Mouse (Mus musculus) liver, embryonic 14.5 days (tissue): ENCODE data around the gene Ncs1. TPM values are rescaled to one million over a fixed set of nuclear protein-coding genes. Genes with fewer than 3 reads are reported as not detected.

Source experiments
- ATAC-seq: fragments of 200-750 bp; cut with Nextera tagmentation; 2 replicates; pipeline ENCODE4 v1.8.0; 2017; ENCODE audit warnings: moderate number of reproducible peaks, mild to moderate bottlenecking, moderate library complexity; ENCODE audit not compliant: insufficient read depth
- DNase-seq, 3 experiments: peaks; one replicate each; pipeline ENCODE4 v3.0.0-alpha.2; 2012 to 2013; ENCODE audit warnings: low read depth in 3 of 3, low spot score in 3 of 3
- H3K27ac ChIP-seq: fragments of 300-500 bp; sonication (generic); 2 replicates; pipeline ENCODE4 v1.5.1; 2014; ENCODE audit warnings: moderate library complexity, mild to moderate bottlenecking, control low read depth, inconsistent platforms
- H3K27me3 ChIP-seq: fragments of 300-500 bp; sonication (generic); 2 replicates; pipeline ENCODE4 v1.6.1; 2014; ENCODE audit warnings: mild to moderate bottlenecking, low read length, moderate library complexity; ENCODE audit not compliant: control insufficient read depth, insufficient read depth
- H3K36me3 ChIP-seq: fragments of 300-500 bp; sonication (generic); replicated peaks from 2 replicates; pipeline ENCODE4 v1.6.1; 2014; ENCODE audit warnings: low read depth; ENCODE audit not compliant: control insufficient read depth, insufficient read depth
- H3K4me1 ChIP-seq, 2 experiments: fragments of 200-500 bp in 1 of 2; fragments of 300-500 bp in 1 of 2; sonication (generic) in 1 of 2; replicated peaks; 2 replicates each; pipeline ENCODE4 v1.6.1; 2012 to 2014; ENCODE audit warnings: antibody characterized with exemption in 1 of 2, inconsistent platforms in 1 of 2, low read length in 1 of 2; ENCODE audit not compliant: control insufficient read depth in 2 of 2, insufficient read depth in 2 of 2
- H3K4me2 ChIP-seq: fragments of 300-500 bp; sonication (generic); 2 replicates; pipeline ENCODE4 v1.6.1; 2014; ENCODE audit warnings: low read depth, mild to moderate bottlenecking, control low read depth, moderate library complexity
- H3K4me3 ChIP-seq, 2 experiments: fragments of 200-500 bp in 1 of 2; fragments of 300-500 bp in 1 of 2; sonication (generic) in 1 of 2; 2 replicates each; pipeline ENCODE4 v1.5.1; 2012 to 2014; ENCODE audit warnings: low read depth in 2 of 2, low read length in 2 of 2, mild to moderate bottlenecking in 2 of 2, control low read depth in 1 of 2, inconsistent platforms in 1 of 2, moderate library complexity in 1 of 2; ENCODE audit not compliant: insufficient read depth in 1 of 2
- H3K9ac ChIP-seq: fragments of 300-500 bp; sonication (generic); replicated peaks from 2 replicates; pipeline ENCODE4 v1.6.1; 2014; ENCODE audit warnings: mild to moderate bottlenecking, control low read depth, moderate library complexity
- H3K9me3 ChIP-seq: fragments of 300-500 bp; sonication (generic); 2 replicates; pipeline ENCODE4 v1.6.1; 2016; ENCODE audit warnings: low read length, mixed read lengths; ENCODE audit not compliant: control insufficient read depth
- CTCF ChIP-seq: IDR thresholded peaks from 2 replicates; pipeline ENCODE4 v1.5.1; 2016; ENCODE audit warnings: antibody characterized with exemption, low read depth, control low read depth
- EP300 ChIP-seq: IDR thresholded peaks from 2 replicates; pipeline ENCODE4 v1.6.1; 2016; ENCODE audit warnings: antibody characterized with exemption, low read depth
- WGBS: fragments of 180-500 bp; shearing (Covaris S2); extraction: QIAGEN DNeasy Blood & Tissue Kit; methylation state at CpG from one replicate; pipeline ENCODE4 v1.1.7; 2014; ENCODE audit not compliant: insufficient replicate concordance; 5-methylcytosine and 5-hydroxymethylcytosine counted together
- polyA plus RNA-seq, 2 experiments: library from polyadenylated mRNA; depleted of rRNA in 1 of 2; stranded (reverse) in 1 of 2; unstranded in 1 of 2; fragments of >200 nt; fragmentation: Nextera tagmentation in 1 of 2; extraction: Ambion mirVana in 1 of 2; gene quantifications; 2 replicates each; pipeline versions ENCODE4 v1.2.1 to v1.2.3; 2012 to 2014

Gene Ncs1
- polyA plus RNA-seq, 2 experiments: 0.42 to 1.4 TPM

DNA sequence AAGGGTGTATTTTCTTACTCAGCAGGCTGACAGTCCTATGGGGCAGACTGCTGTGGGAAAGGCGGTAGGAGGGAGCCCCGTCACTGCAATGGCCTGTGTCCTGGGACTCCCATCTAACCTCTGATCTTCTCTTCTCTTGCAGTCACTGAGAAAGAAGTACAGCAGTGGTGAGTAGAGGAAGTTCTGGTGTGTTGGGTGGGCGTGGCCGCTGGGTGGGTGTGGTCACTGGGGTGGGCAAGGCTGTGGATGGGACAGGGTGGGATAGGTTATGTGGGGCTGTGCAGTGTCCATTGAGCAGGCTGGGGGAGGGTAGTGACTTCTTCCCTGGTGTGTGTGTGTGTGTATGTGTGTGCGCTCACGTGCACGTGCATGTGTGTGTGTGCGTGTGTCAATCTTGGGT lies 24.8 kb downstream of the Ncs1 start:
- no peaks in the 10 kb centered on the region for H3K4me1 ChIP-seq
- no peak overlapping the region for H3K9ac ChIP-seq
- H3K27me3 ChIP-seq: no peaks in the 10 kb centered on the region
- ATAC-seq: no peak
- no peaks in the 10 kb centered on the region for H3K9me3 ChIP-seq
- H3K27ac ChIP-seq: no peak overlapping the region
- no peaks in the 10 kb centered on the region for H3K36me3 ChIP-seq
- 69% methylated on average over 8 of the region's 8 CpGs for WGBS
- no peak overlapping the region for H3K4me3 ChIP-seq
- DNase-seq: no peak
- H3K4me2 ChIP-seq: no peak overlapping the region
- TF ChIP-seq EP300: no peak
- no peak for TF ChIP-seq CTCF

DNA sequence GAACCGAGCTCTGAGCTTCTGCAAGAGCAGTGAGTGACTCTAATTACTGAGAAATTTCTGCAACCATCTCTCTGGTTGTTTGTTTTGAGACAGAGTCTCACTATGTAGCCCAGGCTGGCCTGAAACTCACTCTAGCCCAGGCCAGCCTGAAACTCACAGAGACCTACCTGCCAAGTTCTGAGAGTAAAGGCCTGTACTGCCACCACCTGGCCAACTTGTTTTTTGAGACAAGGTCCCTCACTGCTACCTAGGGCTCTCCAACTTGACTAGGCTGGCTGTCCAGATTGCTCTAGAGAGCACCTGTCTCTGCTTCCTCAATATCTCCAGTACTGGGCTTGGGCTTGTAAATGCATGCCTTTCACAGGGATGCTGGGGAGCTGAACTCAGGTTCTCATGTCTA lies 25.4 kb downstream of the Ncs1 start:
- 65% methylated on average over 1 of the region's 1 CpGs for WGBS
- Histone ChIP-seq H3K27me3 (no peaks in the 10 kb centered on the region), H3K36me3 (no peaks in the 10 kb centered on the region), H3K9ac (no peak overlapping the region), H3K4me1 (no peaks in the 10 kb centered on the region), H3K4me3 (no peak overlapping the region), H3K9me3 (no peaks in the 10 kb centered on the region), H3K27ac (no peak overlapping the region), H3K4me2 (no peak overlapping the region)
- DNase-seq (no peak), ATAC-seq (no peak)
- no peak for TF ChIP-seq EP300
- TF ChIP-seq CTCF: peak; percentile 25; the same call in 1 of the 2 replicates

DNA sequence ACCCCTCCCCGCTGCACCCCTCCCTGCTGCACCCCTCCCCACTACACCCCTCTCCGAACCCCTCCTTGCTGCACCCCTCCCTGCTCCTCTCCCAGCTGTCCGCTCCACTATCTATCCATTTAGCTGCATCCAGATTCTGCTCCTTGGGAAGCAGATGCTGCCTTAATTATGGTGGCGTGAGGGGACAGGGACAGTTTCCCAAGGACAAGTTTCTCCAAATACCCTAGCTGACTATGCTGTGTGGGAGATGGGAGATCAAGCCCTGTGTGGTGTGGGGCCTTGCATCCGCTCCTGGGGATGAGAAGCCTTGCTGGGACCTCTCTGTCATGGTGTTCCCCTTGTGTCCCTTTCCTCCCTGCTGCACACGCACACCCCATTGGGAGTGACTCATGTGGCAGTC lies 29.4 kb downstream of the Ncs1 start:
- Histone ChIP-seq H3K9ac (no peak overlapping the region), H3K27me3 (no peaks in the 10 kb centered on the region), H3K4me3 (no peak overlapping the region), H3K9me3 (no peaks in the 10 kb centered on the region), H3K36me3 (no peaks in the 10 kb centered on the region), H3K4me1 (no peaks in the 10 kb centered on the region), H3K27ac (no peak overlapping the region), H3K4me2 (no peak overlapping the region)
- DNase-seq: no peak
- TF ChIP-seq EP300 (no peak), CTCF (no peak)
- WGBS: 61% methylated on average over 6 of the region's 6 CpGs
- ATAC-seq: no peak

DNA sequence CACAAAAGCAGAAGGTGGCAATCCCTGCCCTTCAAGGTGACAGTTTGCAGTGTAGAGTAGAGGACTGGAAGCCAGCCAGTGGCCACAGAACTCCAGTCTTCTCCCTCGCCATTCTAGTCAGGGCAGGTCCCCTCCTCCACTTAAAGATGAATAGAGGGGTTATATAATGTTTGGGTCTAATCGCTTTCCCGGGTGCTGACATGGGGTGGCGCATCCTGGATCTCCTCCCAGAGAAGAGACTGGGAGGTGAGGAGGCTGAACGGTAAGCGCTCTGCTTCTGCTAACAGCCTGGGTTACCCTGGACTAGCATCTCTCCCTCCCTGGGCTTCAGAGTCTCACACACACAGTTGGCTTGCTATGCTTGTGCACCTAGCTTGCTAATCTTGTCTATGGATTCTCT lies 32.2 kb downstream of the Ncs1 start:
- no peak overlapping the region for H3K4me2 ChIP-seq
- no peak for DNase-seq
- no peaks in the 10 kb centered on the region for H3K36me3 ChIP-seq
- H3K4me1 ChIP-seq: no peaks in the 10 kb centered on the region
- WGBS: 76% methylated on average over 6 of the region's 6 CpGs
- no peaks in the 10 kb centered on the region for H3K27me3 ChIP-seq
- H3K9ac ChIP-seq: no peak overlapping the region
- H3K4me3 ChIP-seq: no peak overlapping the region
- H3K27ac ChIP-seq: no peak overlapping the region
- no peak for TF ChIP-seq EP300
- no peak for TF ChIP-seq CTCF
- no peak for ATAC-seq
- H3K9me3 ChIP-seq: no peaks in the 10 kb centered on the region

DNA sequence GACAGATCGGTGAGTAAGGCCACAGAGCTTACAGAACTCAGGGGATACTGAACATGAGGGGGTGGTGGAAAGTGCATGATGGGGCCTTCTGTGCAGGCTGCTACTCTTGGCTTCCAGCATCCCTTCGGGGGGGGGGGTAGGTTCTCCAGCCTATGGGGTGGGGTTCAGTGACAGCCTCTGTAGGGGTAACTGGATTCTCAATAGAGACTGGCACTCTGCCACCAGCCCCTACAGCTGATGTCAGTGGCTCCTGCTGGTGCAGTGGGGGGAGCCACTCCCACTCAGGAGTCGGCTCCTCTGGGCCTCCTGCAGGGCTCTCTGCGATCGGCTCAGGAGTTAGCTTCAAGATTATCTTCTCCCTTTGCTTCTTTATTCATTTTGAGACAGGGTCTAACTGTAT lies 32.9 kb downstream of the Ncs1 start:
- H3K27me3 ChIP-seq: no peaks in the 10 kb centered on the region
- no peaks in the 10 kb centered on the region for H3K36me3 ChIP-seq
- ATAC-seq: no peak
- no peaks in the 10 kb centered on the region for H3K9me3 ChIP-seq
- DNase-seq: no peak
- H3K4me1 ChIP-seq: no peaks in the 10 kb centered on the region
- 70% methylated on average over 5 of the region's 5 CpGs for WGBS
- H3K27ac ChIP-seq: no peak overlapping the region
- no peak for TF ChIP-seq EP300
- no peak for TF ChIP-seq CTCF
- H3K4me2 ChIP-seq: no peak overlapping the region
- H3K9ac ChIP-seq: no peak overlapping the region
- H3K4me3 ChIP-seq: no peak overlapping the region

DNA sequence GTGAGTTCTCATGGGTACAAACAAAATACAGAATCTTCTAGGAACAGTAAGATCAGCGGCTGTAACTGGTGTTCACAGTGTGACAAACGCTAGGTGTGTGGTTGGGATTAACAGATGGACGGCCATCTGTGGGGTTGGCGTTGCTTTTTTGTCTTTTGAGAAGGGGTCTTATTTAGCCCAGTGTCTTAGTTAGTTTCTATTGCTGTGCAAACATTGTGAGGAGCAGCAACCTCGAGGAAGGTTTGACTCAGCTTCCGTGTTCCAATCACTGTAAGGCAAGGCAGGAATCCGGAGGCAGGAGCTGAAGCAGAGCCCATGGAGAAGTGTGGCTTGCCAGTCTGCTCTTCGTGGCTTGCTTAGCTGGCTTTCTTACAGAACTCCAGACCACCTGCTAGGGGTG lies 35.5 kb downstream of the Ncs1 start:
- no peaks in the 10 kb centered on the region for H3K36me3 ChIP-seq
- 68% methylated on average over 8 of the region's 8 CpGs for WGBS
- no peak overlapping the region for H3K4me2 ChIP-seq
- ATAC-seq: no peak
- TF ChIP-seq CTCF: no peak
- H3K9ac ChIP-seq: no peak overlapping the region
- H3K9me3 ChIP-seq: no peaks in the 10 kb centered on the region
- H3K4me1 ChIP-seq: no peaks in the 10 kb centered on the region
- H3K4me3 ChIP-seq: no peak overlapping the region
- no peak for DNase-seq
- H3K27me3 ChIP-seq: no peaks in the 10 kb centered on the region
- no peak overlapping the region for H3K27ac ChIP-seq
